Mouse (Mus musculus) spleen, postnatal 36 days (tissue): ENCODE measurements at regions not wholly inside any gene's neighbourhood (a gene's known extent, or its start where the extent isn't known, plus 50 kb on each side); places are given as distances from the start of the nearest gene placed in this dataset.

ENCODE experiments used
- DNase-seq, 2 experiments: peaks; one replicate each; pipeline ENCODE4 v3.0.0; 2022; ENCODE audit warnings: low spot score in 2 of 2, mixed read lengths in 1 of 2

DNA sequence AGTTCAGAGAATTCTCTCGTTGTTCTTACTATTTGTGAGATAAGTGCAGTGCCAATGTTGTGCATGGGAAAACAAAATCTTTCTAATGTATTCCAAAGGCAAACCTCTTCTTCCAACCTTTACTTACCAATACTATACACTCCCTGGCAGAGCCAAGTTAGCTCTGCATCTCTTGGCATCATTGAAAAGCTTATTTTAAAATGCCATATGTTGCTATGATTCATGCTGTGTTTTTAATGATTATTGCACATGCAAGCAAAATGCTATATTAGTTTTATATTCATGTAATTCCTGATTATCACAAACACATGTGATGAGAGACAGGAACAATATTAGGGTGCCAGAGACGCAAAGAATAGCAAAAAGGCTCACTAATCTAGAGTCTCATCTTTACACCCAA is 64.3 kb upstream of the Pard3b start:
- DNase-seq = no peak

DNA sequence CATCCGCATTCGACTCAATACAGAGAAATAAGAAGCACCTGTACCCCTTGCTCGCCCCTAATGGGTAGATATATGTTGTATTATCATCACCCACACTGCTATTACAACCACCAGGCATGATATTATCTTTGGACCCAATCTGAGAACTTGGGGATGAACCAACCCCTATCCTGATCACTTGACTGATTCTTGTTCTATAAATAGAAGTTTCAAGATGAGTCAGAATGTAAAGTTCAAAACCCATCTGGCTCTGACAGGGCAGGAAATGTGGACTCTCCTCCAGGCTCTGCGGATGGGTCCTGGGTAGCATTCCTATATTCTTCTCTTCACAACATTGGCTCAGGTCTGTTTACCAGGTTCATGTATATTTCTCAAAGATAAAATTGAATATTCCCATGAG is 61.9 kb upstream of the Pard3b start:
- DNase-seq = no peak

DNA sequence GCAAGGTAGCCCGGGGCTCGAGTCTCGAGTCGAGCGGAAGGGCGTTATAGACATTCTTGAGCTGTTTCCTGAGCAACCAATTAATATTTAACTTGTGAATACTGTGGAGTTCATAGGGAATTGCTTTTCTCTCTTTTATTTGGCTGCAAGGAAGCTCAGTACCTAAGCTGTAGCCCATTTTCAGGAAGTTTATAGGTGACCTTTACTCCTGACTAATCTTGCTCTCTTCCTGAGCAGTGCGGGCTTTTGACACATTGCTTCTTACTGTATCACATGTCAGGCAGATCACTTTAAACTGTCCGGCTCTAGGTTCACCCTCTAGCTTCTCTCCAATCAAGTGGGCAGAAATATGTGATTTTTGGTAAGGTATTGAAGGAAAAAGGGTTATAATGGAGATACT is 51.4 kb upstream of the Pard3b start:
- no peak for DNase-seq
